Mouse (Mus musculus) midbrain, embryonic 14.5 days (tissue): ENCODE measurements at regions not wholly inside any gene's neighbourhood (a gene's known extent, or its start where the extent isn't known, plus 50 kb on each side); places are given as distances from the start of the nearest gene placed in this dataset.
A peak's percentile ranks its signal among the peaks of the same experiment; 100 is the strongest.

Source experiments
- ATAC-seq: fragments of 200-750 bp; cut with Nextera tagmentation; 2 replicates; pipeline ENCODE4 v1.8.0; 2017; ENCODE audit warnings: moderate number of reproducible peaks, moderate library complexity; ENCODE audit not compliant: low FRiP score, low TSS enrichment
- DNase-seq: peaks from one replicate; pipeline ENCODE4 v3.0.0-alpha.2; 2015
- H3K27ac ChIP-seq: fragments of 300-500 bp; sonication (generic); replicated peaks from 2 replicates; pipeline ENCODE4 v1.5.1; 2014; ENCODE audit warnings: mild to moderate bottlenecking, low read depth, low read length, moderate library complexity
- H3K27me3 ChIP-seq: fragments of 300-500 bp; sonication (generic); 2 replicates; pipeline ENCODE4 v1.6.1; 2014; ENCODE audit warnings: low read length, control low read depth, mixed read lengths; ENCODE audit not compliant: control insufficient read depth, insufficient read depth
- H3K36me3 ChIP-seq: fragments of 300-500 bp; sonication (generic); 2 replicates; pipeline ENCODE4 v1.6.1; 2014; ENCODE audit warnings: low read length, control low read depth; ENCODE audit not compliant: control insufficient read depth, insufficient read depth
- H3K4me1 ChIP-seq: fragments of 300-500 bp; sonication (generic); 2 replicates; pipeline ENCODE4 v1.6.1; 2014; ENCODE audit warnings: mild to moderate bottlenecking, antibody characterized with exemption, low read length, control low read depth; ENCODE audit not compliant: control insufficient read depth, insufficient read depth
- H3K4me2 ChIP-seq: fragments of 300-500 bp; sonication (generic); 2 replicates; pipeline ENCODE4 v1.6.1; 2014; ENCODE audit warnings: mild to moderate bottlenecking, low read length, moderate library complexity
- H3K4me3 ChIP-seq: fragments of 300-500 bp; sonication (generic); replicated peaks from 2 replicates; pipeline ENCODE4 v1.5.1; 2014; ENCODE audit warnings: low read depth, low read length
- H3K9ac ChIP-seq: fragments of 300-500 bp; sonication (generic); replicated peaks from 2 replicates; pipeline ENCODE4 v1.6.1; 2014; ENCODE audit warnings: mild to moderate bottlenecking, low read length, moderate library complexity
- H3K9me3 ChIP-seq: fragments of 300-500 bp; sonication (generic); 2 replicates; pipeline ENCODE4 v1.6.1; 2016; ENCODE audit warnings: low read length, control low read depth, mixed read lengths; ENCODE audit not compliant: control insufficient read depth
- WGBS: fragments of 180-500 bp; shearing (Covaris S2); extraction: QIAGEN DNeasy Blood & Tissue Kit; methylation state at CpG from one replicate; pipeline ENCODE4 v1.1.7; 2014; 5-methylcytosine and 5-hydroxymethylcytosine counted together

DNA sequence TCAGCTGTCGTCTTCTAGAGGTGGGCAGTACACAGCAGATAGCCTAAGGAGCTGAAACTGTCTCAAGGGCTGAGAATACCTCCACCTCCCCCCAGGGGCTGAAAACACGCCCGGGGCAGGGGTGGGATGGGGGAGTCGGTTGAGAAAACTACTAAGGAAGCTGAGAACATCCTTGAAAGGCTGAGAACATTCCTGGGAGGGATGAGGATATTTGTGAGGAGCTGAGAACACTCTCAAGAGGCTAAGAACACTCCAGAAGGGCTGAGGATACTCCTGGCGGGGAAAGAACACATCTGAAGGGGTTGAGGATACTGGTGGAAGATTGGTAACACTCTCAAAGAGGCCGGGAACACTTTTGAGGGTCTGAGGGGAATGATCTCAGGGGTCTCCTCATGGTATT lies 81.3 kb upstream of the Gm9887 start:
- DNase-seq = no peak
- Histone ChIP-seq H3K36me3 (no peaks in the 10 kb centered on the region), H3K27ac (no peak overlapping the region), H3K4me2 (no peak overlapping the region), H3K9ac (no peak overlapping the region), H3K4me1 (no peaks in the 10 kb centered on the region), H3K9me3 (no peaks in the 10 kb centered on the region), H3K27me3 (no peaks in the 10 kb centered on the region), H3K4me3 (no peak overlapping the region)
- WGBS = 84% methylated on average over 6 of the region's 6 CpGs
- ATAC-seq = no peak

DNA sequence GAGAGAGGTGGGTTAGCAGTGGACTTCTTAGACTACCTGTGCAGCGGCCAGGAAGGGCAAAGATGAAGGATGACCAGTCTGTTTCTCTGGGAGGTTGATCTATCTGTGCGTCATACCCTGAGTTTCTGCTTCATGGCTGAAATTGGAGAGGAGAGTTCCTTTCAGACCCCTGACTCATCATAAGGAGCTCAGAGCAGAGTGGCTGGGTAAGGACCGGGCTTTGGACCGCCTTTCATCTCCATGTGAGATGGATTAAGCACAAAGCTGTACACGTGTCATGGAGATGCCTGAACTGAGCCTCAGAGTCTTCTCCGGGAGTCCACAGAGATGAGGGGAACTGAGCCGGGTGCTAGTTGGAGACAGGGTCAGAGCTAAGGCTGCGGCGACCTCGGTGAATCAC lies 80.7 kb upstream of the Gm9887 start:
- H3K9ac ChIP-seq = no peak overlapping the region
- no peaks in the 10 kb centered on the region for H3K27me3 ChIP-seq
- 90% methylated on average over 10 of the region's 10 CpGs for WGBS
- no peaks in the 10 kb centered on the region for H3K4me1 ChIP-seq
- ATAC-seq = no peak
- no peak overlapping the region for H3K27ac ChIP-seq
- H3K4me3 ChIP-seq = no peak overlapping the region
- no peaks in the 10 kb centered on the region for H3K9me3 ChIP-seq
- DNase-seq = no peak
- no peak overlapping the region for H3K4me2 ChIP-seq
- H3K36me3 ChIP-seq = no peaks in the 10 kb centered on the region

DNA sequence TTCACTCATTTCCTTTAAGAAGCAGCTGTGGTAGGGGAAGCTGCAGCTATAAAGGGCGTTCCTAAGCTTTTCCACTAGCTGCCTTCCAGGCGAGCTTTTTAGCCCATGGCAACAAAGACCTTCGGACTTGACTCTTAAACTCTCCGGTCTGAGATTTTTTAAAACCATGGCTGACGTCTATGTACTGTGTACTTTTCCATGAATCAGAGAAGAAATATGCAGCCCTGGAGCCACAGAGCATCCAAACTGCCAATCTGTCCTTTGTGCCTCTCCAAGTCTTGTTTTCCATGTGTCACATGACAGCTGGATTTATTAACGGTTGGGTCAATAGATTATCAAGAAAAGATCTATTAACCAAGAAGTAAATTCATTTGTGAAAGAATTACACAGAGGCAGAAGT lies 78.9 kb upstream of the Gm9887 start:
- Histone ChIP-seq H3K4me2 (no peak overlapping the region), H3K4me1 (peaks cover 11% of the 10 kb centered on the region), H3K9ac (no peak overlapping the region), H3K4me3 (no peak overlapping the region), H3K9me3 (no peaks in the 10 kb centered on the region), H3K27ac (no peak overlapping the region), H3K27me3 (no peaks in the 10 kb centered on the region), H3K36me3 (no peaks in the 10 kb centered on the region)
- WGBS = 60% methylated on average over 6 of the region's 6 CpGs
- DNase-seq = no peak
- ATAC-seq = no peak

DNA sequence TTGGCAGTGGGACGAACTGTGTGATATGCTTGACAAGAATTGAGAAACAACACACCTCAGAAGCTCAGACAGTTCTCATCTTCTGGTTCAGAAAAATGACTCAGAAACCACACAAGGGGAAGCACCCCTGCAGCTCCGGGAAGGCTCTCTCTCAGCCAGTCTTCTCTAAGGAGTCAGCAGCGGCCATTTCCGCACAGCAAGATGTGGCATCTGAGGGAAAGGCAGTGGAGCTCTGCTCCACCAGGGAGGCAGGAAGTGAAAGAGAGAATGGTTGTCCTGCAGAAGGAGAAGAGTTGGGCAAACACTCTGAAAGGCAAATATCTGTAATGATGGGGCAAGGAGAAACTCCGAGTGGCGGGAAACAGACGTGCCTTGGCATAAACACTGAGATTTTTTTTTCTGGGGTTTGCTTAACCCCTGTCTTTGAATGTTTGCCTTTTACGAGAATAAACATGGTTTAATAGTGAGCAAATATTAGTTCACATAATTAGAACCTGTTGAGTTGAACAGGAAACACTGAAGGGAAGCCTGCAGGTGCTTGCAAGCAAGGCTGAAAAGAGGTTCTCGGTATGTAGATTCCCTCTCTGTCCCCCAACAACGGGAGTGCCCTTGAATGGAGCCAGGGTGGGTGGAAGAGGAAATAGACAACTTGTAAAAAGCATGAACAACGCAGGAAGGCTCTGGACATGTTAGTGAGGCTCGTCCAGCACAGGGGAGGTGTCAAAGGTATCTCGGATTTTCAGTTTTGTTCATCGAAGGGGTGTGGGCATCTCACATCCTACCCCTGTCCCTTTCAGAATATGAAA lies 75.9 kb upstream of the Gm9887 start:
- H3K4me2 ChIP-seq = no peak overlapping the region
- 76% methylated on average over 14 of the region's 14 CpGs for WGBS
- ATAC-seq = no peak

DNA sequence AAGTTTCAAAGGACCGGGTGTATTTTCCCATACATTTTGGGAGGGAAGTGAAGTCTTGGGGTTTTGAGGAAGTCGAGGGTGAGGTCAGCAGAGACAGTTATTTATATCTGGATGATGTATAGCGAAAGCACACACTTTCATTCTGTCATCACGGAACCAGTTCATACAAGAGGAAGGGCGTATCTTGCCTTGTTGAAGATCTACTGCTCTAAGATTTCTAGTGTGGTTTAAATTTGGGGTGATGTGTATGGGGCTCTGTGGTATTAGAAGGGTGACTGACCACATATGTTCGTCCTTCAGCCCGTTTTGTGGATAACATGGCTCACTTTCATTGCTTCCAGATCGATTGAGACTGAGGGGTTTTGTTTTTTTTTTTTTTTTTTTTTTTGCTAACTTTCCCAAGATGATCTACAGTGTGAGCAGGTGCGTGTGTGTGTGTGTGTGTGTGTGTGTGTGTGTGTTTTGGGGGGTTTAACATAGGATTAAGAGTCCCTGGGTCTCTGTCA lies 75.1 kb upstream of the Gm9887 start:
- ATAC-seq (no peak), DNase-seq (no peak)
- Histone ChIP-seq H3K4me1 (peaks cover 16% of the 10 kb centered on the region), H3K4me2 (peak overlapping the region; percentile 51), H3K27ac (peak overlapping the region; percentile 50; the same call in 1 of the 2 replicates), H3K27me3 (no peaks in the 10 kb centered on the region), H3K9me3 (no peaks in the 10 kb centered on the region), H3K9ac (0 out of 2 replicates have a peak overlapping the region, but pooled peaks have one; percentile 16), H3K36me3 (no peaks in the 10 kb centered on the region), H3K4me3 (no peak overlapping the region)
- 77% methylated on average over 9 of the region's 9 CpGs for WGBS

More for the DNA sequence above, 75.9 kb upstream of the Gm9887 start:
- DNase-seq = no peak
- Histone ChIP-seq H3K9me3 (no peaks in the 10 kb centered on the region), H3K27ac (0 out of 2 replicates have a peak overlapping the region, but pooled peaks have one; percentile 9), H3K4me3 (no peak overlapping the region), H3K27me3 (no peaks in the 10 kb centered on the region), H3K36me3 (no peaks in the 10 kb centered on the region), H3K9ac (no peak overlapping the region), H3K4me1 (peaks cover 16% of the 10 kb centered on the region)

DNA sequence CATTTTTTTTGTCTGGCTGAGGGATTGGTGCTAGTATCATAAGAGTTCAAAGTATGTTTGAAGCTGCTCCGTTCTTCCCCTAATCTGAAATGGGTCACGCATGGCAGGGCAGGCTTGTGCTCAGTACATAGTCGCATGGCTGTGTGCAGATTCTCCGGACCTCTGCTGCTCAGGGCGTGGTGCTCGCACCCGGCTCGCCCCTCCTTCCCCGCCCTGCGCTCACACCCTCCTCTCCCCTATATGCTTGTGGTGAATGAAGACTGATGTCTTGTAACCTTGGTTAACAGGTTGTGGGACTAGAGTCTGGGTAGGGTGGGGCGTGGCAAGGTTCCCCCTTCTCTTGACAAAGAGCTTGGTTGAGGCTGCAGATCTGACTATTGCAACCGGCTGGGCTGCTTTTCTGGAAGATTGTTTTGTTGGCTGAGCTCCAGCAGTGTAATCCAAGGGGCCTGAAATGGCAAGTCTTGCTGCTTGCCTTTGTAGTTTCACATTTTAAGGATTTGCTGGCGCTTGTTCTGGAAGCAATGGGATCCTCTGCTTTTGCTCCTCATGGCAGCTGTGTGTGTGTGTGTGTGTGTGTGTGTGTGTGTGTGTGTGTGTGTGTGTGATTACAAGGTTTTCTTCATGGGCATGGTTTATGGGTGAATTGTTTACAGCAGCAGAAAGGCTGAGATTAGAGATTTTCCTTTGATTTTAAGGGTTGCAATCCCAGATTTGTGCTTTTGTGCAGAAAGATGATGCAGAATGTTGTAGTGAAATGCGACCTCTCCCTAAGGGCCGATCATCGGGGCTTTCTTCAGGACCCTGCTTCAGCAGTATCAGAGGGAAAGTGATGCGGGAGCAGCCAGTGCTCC lies 74.4 kb upstream of the Gm9887 start:
- peak overlapping the region; percentile 50 for H3K27ac ChIP-seq
- H3K36me3 ChIP-seq = no peaks in the 10 kb centered on the region
- 0 out of 2 replicates have a peak overlapping the region, but pooled peaks have one; percentile 1 for H3K4me3 ChIP-seq
- ATAC-seq = peak; percentile 88
- peaks cover 16% of the 10 kb centered on the region for H3K4me1 ChIP-seq
- peak overlapping the region; percentile 51 for H3K4me2 ChIP-seq
- H3K9ac ChIP-seq = peak overlapping the region; percentile 16; the same call in 1 of the 2 replicates
- no peaks in the 10 kb centered on the region for H3K27me3 ChIP-seq
- H3K9me3 ChIP-seq = no peaks in the 10 kb centered on the region
- DNase-seq = peak; percentile 80
- WGBS = 30% methylated on average over 17 of the region's 17 CpGs

DNA sequence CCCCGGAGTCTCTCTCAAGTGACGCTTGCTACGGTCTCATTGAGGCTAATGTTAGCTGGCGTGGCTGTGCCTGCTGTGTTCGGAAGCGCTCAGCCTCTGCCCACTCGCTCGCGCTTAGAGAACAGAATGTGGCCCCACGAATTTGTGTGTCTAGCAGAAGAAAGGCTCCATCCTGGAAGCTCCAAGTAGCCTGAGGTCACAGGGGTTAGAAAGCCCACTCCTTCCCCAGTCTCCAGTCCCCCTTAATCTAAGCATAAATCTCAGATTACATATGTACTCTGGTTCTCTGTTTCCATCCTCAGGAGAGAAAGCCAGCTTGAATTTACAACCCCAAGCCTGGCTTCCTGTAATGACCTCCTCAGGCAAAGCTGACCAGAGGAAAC lies 73.8 kb upstream of the Gm9887 start:
- peaks cover 16% of the 10 kb centered on the region for H3K4me1 ChIP-seq
- 7% methylated on average over 10 of the region's 10 CpGs for WGBS
- H3K4me2 ChIP-seq = peak overlapping the region; percentile 51
- 0 out of 2 replicates have a peak overlapping the region, but pooled peaks have one; percentile 1 for H3K4me3 ChIP-seq
- H3K9me3 ChIP-seq = no peaks in the 10 kb centered on the region
- H3K27ac ChIP-seq = peak overlapping the region; percentile 50
- H3K27me3 ChIP-seq = no peaks in the 10 kb centered on the region
- H3K36me3 ChIP-seq = no peaks in the 10 kb centered on the region
- H3K9ac ChIP-seq = peak overlapping the region; percentile 6; the same call in 1 of the 2 replicates
- peak; percentile 76 for ATAC-seq
- peak; percentile 79 for DNase-seq

DNA sequence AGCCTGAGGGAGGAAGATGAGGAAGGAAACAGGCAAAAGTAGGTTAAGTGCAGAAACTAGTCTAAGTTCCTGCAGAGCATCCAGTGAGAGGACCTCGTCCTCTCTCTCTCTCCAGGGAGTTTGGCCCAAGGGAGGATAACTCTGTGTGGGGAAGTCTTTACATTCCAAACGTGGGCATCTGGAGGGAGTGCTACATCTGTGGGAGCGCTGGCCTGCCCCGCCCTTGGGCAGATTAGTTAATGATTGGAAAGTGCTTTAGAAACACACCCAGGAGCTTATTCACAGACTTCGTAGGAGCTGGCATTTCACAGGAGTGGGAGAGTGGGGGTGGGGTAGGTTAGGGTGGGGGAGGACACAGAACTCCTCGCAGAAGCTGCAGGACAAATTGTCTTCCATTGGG lies 70.1 kb upstream of the Gm9887 start:
- H3K4me3 ChIP-seq = no peak overlapping the region
- 29% methylated on average over 6 of the region's 6 CpGs for WGBS
- peaks cover 16% of the 10 kb centered on the region for H3K4me1 ChIP-seq
- ATAC-seq (no peak), DNase-seq (no peak)
- H3K9me3 ChIP-seq = no peaks in the 10 kb centered on the region
- no peaks in the 10 kb centered on the region for H3K36me3 ChIP-seq
- H3K27ac ChIP-seq = no peak overlapping the region
- H3K4me2 ChIP-seq = no peak overlapping the region
- no peak overlapping the region for H3K9ac ChIP-seq
- H3K27me3 ChIP-seq = no peaks in the 10 kb centered on the region
